Mouse (Mus musculus) liver, adult 2 months (tissue): ENCODE data around the gene Ccp110.

Experiments
- CTCF ChIP-seq: fragments of 200-500 bp; IDR thresholded peaks from 2 replicates; pipeline ENCODE4 v1.5.1; 2011; ENCODE audit warnings: low read depth, low read length, control low read depth
- POLR2A ChIP-seq: fragments of 200-500 bp; IDR thresholded peaks from 2 replicates; pipeline ENCODE4 v1.6.1; 2011; ENCODE audit warnings: low read length, control low read depth; ENCODE audit not compliant: insufficient read depth; ENCODE audit errors: extremely low read depth

DNA sequence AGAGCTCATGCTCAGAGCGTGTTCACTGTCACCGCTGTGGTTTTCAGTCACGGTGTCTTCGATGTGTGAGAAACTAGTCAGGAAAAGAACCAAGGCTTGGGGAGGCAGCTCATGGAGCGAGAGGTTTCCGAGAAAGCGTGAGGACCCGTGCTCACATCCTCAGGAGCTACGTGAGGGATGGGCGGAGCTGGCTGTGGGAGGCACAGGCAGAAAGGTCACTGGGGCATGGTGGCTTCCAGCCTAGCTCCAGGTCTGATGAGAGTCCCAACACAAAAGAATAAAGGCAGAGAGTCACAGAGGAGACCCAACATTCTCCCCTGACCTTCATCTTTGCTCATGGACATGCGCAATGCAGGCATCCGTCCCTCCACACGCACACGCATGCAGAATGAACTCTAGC, 52.4 kb downstream of the Ccp110 start:
- TF ChIP-seq CTCF, result no peak
- no peak for TF ChIP-seq POLR2A
